Mouse (Mus musculus): ENCODE results near the gene R3hdml. TPM values are rescaled to one million over a fixed set of nuclear protein-coding genes. Genes with fewer than 3 reads are reported as not detected.

Gene R3hdml
- polyA plus RNA-seq, 1 experiment from 2014 or later = not detected

DNA sequence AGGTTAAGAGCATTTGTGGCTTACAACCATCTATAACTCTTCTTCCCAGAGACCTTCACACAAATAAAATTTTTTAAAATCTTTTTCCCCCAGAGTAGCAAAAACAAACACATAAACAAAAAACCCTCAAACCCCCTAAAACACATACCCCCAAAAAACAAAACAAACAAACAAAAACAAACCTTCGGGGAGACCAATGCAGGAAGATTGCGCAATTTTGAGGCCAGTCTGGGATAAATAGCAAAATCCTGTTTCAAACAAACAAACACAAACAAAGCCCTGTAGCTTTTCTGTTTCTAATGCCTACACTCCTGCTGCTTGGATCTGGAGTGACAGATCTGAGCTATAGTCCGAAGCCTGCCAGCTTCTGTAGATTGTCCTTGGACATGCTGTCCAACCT, 4.8 kb upstream of the R3hdml start:
- 94% methylated on average over 3 of the region's 3 CpGs for WGBS
- no peaks in the 10 kb centered on the region for H3K36me3 ChIP-seq
- H3K4me3 ChIP-seq = no peak overlapping the region
- no peak overlapping the region for H3K27ac ChIP-seq
- H3K27me3 ChIP-seq (ENCODE audit: insufficient read depth, poor library complexity, severe bottlenecking) = peaks cover 6% of the 10 kb centered on the region
- no peak for DNase-seq (ENCODE audit: low spot score)
- no peaks in the 10 kb centered on the region for H3K9me3 ChIP-seq
- H3K4me1 ChIP-seq (replicated peaks) = peaks cover 14% of the 10 kb centered on the region

DNA sequence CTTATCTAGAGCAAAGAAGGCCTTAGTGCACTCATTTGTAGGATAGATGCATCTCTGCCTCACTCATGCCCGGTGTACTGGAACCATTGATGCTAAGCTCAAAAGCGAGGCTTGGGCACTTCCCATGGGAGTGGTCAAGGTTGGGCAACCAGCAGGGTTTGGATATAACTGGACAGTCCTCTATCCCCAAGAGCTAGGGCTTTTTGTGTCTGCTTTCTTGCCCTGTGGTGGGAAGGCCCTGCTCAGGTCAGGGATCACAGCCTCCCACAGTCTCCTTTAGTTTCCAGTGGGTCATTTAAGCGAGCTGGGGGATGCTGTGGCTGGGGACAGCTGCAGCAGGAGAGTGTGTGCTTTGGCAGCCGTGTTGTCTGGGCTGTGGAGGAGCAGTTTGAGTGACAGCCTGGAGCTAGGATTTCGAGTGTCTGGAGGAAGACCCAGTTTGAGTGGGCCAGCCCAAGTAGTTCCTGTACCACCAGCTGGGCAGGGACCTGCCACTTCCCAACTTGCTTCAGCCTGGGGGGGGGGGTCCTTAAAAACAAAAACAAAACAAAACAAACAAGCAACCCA, 2.3 kb upstream of the R3hdml start:
- 44% methylated on average over 5 of the region's 5 CpGs for WGBS
- no peaks in the 10 kb centered on the region for H3K36me3 ChIP-seq
- peaks cover 31% of the 10 kb centered on the region for H3K4me1 ChIP-seq (replicated peaks)
- H3K27me3 ChIP-seq (ENCODE audit: insufficient read depth, poor library complexity, severe bottlenecking) = no peaks in the 10 kb centered on the region
- no peaks in the 10 kb centered on the region for H3K9me3 ChIP-seq
- DNase-seq (ENCODE audit: low spot score) = no peak
- H3K27ac ChIP-seq = no peak overlapping the region
- no peak overlapping the region for H3K4me3 ChIP-seq

DNA sequence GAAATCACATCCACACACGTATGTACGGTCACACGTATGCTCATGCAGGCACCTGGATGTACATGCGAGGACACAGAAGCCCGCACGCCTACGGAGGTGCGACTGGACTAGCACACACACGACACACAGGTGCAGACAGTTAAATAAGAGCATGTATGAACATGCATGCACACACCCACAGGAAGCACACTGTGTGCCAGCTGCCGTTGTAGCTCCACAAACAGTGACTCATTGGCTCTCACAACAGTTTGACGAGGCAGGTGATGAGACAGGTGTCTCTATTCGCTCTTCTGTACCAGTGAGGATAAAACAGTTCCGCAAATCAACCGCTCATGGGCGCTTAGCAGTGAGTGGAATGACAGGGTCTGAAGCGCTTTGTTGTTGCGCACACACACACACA, 1.5 kb upstream of the R3hdml start:
- Histone ChIP-seq H3K27me3 (ENCODE audit: insufficient read depth, poor library complexity, severe bottlenecking) (no peaks in the 10 kb centered on the region), H3K9me3 (no peaks in the 10 kb centered on the region), H3K36me3 (no peaks in the 10 kb centered on the region), H3K27ac (no peak overlapping the region), H3K4me3 (no peak overlapping the region), H3K4me1 (replicated peaks) (peaks cover 31% of the 10 kb centered on the region)
- DNase-seq (ENCODE audit: low spot score) = no peak
- WGBS = 95% methylated on average over 17 of the region's 17 CpGs

DNA sequence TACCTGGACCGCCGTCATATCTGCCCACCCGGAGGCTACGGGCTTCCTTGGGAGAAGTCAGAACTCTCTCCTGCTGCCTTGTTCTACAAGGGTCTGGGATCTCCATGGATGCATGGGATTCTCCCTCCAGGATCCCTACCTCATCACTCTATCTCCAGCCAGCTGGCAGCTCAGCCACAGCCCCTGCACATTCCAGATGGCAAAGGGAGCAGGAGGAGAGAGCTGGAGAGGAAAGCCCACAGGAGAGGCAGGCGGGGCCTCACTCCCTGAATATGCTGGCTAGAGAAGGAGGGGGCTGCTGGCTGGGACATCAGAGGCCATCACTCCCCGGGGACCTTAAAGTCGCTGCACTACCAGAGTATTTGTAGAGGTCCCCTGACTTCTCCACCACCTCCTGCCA, 767 bp upstream of the R3hdml start:
- H3K36me3 ChIP-seq = no peaks in the 10 kb centered on the region
- 65% methylated on average over 7 of the region's 7 CpGs for WGBS
- no peaks in the 10 kb centered on the region for H3K9me3 ChIP-seq
- no peak for DNase-seq (ENCODE audit: low spot score)
- H3K4me3 ChIP-seq = no peak overlapping the region
- 0 out of 2 replicates have a peak overlapping the region, but pooled peaks have one; percentile 23 for H3K27ac ChIP-seq
- H3K4me1 ChIP-seq (replicated peaks) = peaks cover 31% of the 10 kb centered on the region
- H3K27me3 ChIP-seq (ENCODE audit: insufficient read depth, poor library complexity, severe bottlenecking) = no peaks in the 10 kb centered on the region

DNA sequence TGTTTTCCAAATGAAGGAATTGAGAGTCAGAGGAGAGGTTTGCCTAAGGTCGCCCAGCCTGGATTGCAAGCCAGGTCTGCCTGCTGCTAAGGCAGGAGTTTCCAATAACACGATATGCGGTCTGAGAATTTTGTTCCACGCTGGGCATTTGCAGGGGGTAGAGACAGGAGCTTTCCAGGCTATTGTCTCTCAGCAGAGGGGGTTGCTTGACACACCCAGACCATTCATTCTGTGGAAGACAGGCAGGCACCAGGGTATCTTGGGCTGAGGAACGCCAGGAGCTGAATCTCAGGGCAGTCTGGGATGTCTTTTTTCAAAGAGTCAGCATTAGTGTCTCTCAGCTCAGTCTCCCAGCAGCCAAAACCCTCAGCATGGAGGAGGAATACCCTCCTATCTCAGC, 913 bp downstream of the R3hdml start:
- peaks cover 31% of the 10 kb centered on the region for H3K4me1 ChIP-seq (replicated peaks)
- WGBS = 13% methylated on average over 5 of the region's 5 CpGs
- H3K4me3 ChIP-seq = no peak overlapping the region
- DNase-seq (ENCODE audit: low spot score) = no peak
- H3K27me3 ChIP-seq (ENCODE audit: insufficient read depth, poor library complexity, severe bottlenecking) = no peaks in the 10 kb centered on the region
- 0 out of 2 replicates have a peak overlapping the region, but pooled peaks have one; percentile 18 for H3K27ac ChIP-seq
- H3K36me3 ChIP-seq = no peaks in the 10 kb centered on the region
- no peaks in the 10 kb centered on the region for H3K9me3 ChIP-seq

DNA sequence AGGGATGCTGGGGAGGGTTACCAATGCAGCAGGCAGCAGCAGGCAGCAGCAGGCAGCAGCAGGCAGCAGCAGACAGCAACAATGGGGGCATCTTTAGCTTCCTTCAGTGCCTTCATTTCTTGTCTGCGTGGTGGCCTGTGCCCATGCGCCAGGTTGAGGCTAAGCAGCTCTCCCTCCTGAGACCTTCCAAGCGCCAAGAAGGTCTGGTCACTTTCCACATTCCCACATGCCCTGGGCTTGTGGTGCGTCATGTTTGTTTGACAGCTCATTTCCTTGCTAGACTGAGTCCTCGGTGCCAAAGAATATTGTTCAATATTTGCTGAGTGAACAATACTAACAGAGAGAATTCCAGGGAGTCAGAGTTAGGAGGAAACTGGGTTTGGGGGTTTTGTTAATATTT, 1.9 kb downstream of the R3hdml start:
- Histone ChIP-seq H3K36me3 (no peaks in the 10 kb centered on the region), H3K4me3 (no peak overlapping the region), H3K27me3 (ENCODE audit: insufficient read depth, poor library complexity, severe bottlenecking) (no peaks in the 10 kb centered on the region), H3K27ac (no peak overlapping the region), H3K4me1 (replicated peaks) (peaks cover 31% of the 10 kb centered on the region), H3K9me3 (no peaks in the 10 kb centered on the region)
- DNase-seq (ENCODE audit: low spot score) = no peak
- 65% methylated on average over 5 of the region's 5 CpGs for WGBS

DNA sequence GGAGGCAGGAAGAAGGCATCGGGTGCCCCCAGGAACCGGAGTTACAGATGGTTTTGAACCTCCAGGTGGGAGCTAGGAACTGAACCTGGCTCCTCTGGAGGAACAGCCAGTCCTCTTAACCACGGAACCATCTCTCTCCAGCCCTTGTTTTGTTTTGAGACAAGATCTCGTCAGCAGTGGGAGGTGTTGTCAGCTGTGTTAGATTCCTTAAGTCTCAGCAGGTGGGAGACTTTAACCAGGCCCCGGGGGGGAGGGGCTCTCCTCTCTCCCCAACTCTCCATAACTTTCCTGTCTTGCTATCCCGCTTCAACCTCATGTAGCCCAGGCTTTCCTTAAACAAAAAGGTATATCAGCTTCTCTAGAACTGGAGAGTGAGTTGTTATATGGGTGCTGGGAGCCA, 2.3 kb downstream of the R3hdml start:
- no peaks in the 10 kb centered on the region for H3K36me3 ChIP-seq

DNA sequence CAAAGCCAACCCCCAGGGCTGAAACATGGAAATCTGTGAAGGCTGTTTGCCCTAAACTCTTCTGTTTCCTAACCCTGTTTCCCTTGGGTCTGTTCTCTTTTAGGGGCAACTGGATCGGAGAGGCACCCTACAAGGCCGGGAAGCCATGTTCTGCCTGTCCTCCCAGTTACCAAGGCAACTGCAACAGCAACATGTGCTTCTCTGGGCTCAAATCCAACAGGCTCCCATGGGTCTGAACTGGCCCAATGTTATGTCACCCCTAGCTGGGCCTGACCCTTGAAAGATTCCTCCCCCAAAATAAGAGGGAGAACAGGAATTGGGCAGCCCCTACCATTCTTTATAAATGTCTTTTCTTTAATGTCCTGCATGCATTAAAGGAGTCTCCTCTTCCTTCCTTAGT, 10.1 kb downstream of the R3hdml start:
- H3K27ac ChIP-seq = no peak overlapping the region
- H3K4me3 ChIP-seq = no peak overlapping the region
- H3K9me3 ChIP-seq = no peaks in the 10 kb centered on the region

More for the DNA sequence above, 2.3 kb downstream of the R3hdml start:
- H3K27me3 ChIP-seq (ENCODE audit: insufficient read depth, poor library complexity, severe bottlenecking) = no peaks in the 10 kb centered on the region
- H3K27ac ChIP-seq = no peak overlapping the region
- H3K9me3 ChIP-seq = no peaks in the 10 kb centered on the region
- 40% methylated on average over 6 of the region's 6 CpGs for WGBS
- H3K4me3 ChIP-seq = no peak overlapping the region
- DNase-seq (ENCODE audit: low spot score) = no peak
- peaks cover 31% of the 10 kb centered on the region for H3K4me1 ChIP-seq (replicated peaks)

DNA sequence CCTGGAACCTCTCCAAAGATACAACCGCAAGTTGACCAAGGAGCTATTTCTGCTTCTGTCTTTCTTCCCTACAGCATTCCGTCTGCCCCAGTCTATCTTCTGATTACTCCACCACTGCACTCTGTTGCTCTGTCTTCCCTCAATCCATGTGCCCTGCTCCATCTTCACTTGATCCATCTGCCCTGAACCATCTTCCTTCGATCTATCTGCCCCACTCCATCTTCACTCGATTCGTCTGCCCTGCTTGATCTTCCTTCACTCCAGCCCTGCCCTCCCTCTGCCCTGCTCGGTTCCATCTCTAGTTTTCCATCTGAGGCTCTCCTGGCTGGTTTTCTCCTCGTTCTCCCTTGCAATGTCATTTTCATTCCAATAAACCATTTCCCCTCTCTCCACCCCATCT, 11.1 kb downstream of the R3hdml start:
- 78% methylated on average over 7 of the region's 7 CpGs for WGBS
- Histone ChIP-seq H3K36me3 (no peaks in the 10 kb centered on the region), H3K4me1 (replicated peaks) (no peaks in the 10 kb centered on the region), H3K27me3 (ENCODE audit: insufficient read depth, poor library complexity, severe bottlenecking) (no peaks in the 10 kb centered on the region), H3K9me3 (no peaks in the 10 kb centered on the region), H3K27ac (no peak overlapping the region), H3K4me3 (no peak overlapping the region)
- no peak for DNase-seq (ENCODE audit: low spot score)

More for the DNA sequence above, 10.1 kb downstream of the R3hdml start:
- WGBS = 89% methylated on average over 2 of the region's 2 CpGs
- Histone ChIP-seq H3K4me1 (replicated peaks) (no peaks in the 10 kb centered on the region), H3K36me3 (no peaks in the 10 kb centered on the region), H3K27me3 (ENCODE audit: insufficient read depth, poor library complexity, severe bottlenecking) (no peaks in the 10 kb centered on the region)
- DNase-seq (ENCODE audit: low spot score) = no peak

DNA sequence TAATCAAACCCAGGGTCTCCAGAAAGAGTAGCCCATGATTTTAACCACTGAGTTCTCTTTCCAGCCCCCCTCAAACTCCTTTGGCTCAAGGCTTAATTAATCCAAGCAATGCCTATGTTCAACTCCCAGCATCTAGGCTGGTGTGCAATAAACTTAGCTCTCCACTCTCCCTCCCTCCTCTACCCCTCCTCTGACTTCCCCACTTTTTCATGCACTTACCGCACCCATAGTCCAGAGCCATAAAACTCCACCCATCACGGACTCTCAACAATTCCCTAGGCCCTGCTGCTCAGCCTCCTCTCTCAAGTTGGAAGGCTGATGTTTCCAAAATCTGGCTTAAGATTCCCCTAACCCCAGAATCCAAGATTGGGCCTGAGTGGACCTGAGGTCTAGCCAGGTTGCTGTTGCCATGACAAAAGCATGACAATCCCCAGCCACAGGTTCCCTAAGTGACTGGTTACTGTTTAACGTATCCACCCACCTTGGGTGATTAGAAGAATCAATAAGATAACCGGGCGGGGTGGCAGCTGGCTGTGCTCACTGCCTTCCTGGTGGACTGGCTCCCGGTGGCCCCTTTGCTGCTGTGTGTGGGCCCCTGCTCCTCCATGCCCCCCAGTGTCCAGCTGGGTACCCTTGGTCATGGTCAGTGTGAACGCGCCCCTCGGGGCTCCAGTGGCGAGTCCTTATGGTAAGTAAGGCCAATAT, 14.3 kb downstream of the R3hdml start, which contains the start of gene Hnf4a:
TSS of gene Hnf4a (plus strand) at position 509 of the 705 bp plus-strand sequence.
- Histone ChIP-seq H3K4me1 (replicated peaks) (no peaks in the 10 kb centered on the region), H3K27me3 (ENCODE audit: insufficient read depth, poor library complexity, severe bottlenecking) (no peaks in the 10 kb centered on the region), H3K9me3 (no peaks in the 10 kb centered on the region), H3K4me3 (no peak within 1 kb of the TSS), H3K27ac (no peak within 1 kb of the TSS), H3K36me3 (no peaks in the 10 kb centered on the region)
- DNase-seq (ENCODE audit: low spot score) = no peak
- WGBS = 85% methylated on average over 10 of the region's 10 CpGs

DNA sequence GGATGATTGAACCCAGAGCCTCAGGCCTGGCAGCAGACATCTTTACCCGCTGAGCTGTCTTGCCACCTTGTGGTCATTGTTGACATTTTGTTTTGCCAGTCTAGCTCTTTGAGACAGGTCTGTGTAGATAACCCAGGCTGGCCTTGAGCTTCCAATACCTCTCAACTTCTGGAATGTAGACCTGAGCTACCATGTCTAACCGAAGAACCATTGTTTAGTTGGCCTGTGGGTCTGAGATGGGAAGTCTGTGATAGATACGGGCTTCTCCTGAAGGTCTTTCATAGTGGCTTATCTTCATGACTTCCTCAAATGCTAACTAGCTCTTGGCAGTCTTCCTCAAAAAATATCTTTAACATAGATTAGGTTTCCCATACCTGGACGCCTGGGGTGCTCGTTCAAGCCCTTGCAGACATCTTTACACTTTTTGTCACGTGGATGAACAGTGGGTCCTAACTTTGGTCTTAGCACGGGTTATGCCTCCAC, 33.7 kb downstream of the R3hdml start:
- DNase-seq (ENCODE audit: low spot score) = no peak
- Histone ChIP-seq H3K27ac (no peak overlapping the region), H3K36me3 (no peaks in the 10 kb centered on the region), H3K27me3 (ENCODE audit: insufficient read depth, poor library complexity, severe bottlenecking) (no peaks in the 10 kb centered on the region), H3K9me3 (no peaks in the 10 kb centered on the region), H3K4me1 (replicated peaks) (no peaks in the 10 kb centered on the region), H3K4me3 (no peak overlapping the region)
- 89% methylated on average over 7 of the region's 7 CpGs for WGBS

DNA sequence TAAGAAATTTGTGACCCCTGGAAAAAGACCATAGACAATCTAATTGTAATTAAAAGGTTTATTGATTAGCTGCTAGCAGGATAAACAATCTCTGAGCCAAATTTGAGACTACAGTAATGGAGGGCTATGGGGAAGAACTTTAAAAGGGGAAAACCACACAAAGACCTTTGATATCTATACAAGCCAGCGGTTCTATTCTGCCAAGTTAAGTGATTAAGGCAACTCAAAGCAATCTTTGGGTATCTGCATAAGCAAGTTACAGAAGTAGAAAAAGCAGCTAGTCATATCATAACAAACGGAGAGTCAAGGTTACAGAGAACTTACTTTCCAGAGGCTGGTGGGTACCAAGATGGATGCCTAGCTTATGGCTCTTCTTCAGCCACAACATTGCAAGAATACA, 35.4 kb downstream of the R3hdml start:
- H3K4me1 ChIP-seq (replicated peaks) = no peaks in the 10 kb centered on the region
- DNase-seq (ENCODE audit: low spot score) = no peak
- H3K36me3 ChIP-seq = no peaks in the 10 kb centered on the region
- no peaks in the 10 kb centered on the region for H3K9me3 ChIP-seq
- WGBS = 80% methylated on average over 2 of the region's 2 CpGs
- no peak overlapping the region for H3K27ac ChIP-seq
- no peak overlapping the region for H3K4me3 ChIP-seq
- 0 out of 2 replicates have a peak, but pooled peaks cover 4% of the 10 kb centered on the region for H3K27me3 ChIP-seq (ENCODE audit: insufficient read depth, poor library complexity, severe bottlenecking)

DNA sequence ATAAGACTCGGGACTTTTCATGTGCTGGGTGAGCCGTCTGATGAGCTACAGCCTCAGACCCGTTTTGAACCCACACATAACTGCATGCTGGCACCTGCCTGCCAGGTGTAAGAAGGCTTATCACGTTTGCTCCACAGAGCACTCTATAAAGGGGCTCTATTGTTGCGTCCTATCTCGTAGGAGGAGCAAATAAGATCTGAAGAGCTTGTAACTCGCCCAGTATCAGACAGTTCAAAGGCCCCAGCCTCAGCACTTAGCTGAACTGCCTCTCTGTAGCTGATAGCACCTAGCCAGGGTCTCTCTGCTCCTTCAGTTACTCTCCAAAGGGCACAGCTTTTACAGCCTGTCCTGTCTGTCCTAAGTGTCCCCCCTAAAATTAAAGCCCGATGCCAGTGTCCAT, 38.3 kb downstream of the R3hdml start:
- Histone ChIP-seq H3K4me3 (no peak overlapping the region), H3K27me3 (ENCODE audit: insufficient read depth, poor library complexity, severe bottlenecking) (peaks cover 6% of the 10 kb centered on the region; the same call in 1 of the 2 replicates), H3K4me1 (replicated peaks) (peaks cover 5% of the 10 kb centered on the region), H3K36me3 (no peaks in the 10 kb centered on the region), H3K27ac (no peak overlapping the region), H3K9me3 (no peaks in the 10 kb centered on the region)
- no peak for DNase-seq (ENCODE audit: low spot score)
- 72% methylated on average over 8 of the region's 8 CpGs for WGBS

All from hindbrain, embryonic 10.5 days (tissue).